Mouse (Mus musculus) T-cell, adult 2 months (primary cell): Measurements from ENCODE around the gene Msantd3.

ENCODE experiments used
- DNase-seq: peaks from one replicate; pipeline ENCODE4 v3.0.0; 2022; ENCODE audit warnings: low spot score

The Msantd3 gene

GRCm38 (mm10) chr4:48555729-48556128 lies 16.0 kb downstream of the Msantd3 start:
- DNase-seq = no peak

DNA sequence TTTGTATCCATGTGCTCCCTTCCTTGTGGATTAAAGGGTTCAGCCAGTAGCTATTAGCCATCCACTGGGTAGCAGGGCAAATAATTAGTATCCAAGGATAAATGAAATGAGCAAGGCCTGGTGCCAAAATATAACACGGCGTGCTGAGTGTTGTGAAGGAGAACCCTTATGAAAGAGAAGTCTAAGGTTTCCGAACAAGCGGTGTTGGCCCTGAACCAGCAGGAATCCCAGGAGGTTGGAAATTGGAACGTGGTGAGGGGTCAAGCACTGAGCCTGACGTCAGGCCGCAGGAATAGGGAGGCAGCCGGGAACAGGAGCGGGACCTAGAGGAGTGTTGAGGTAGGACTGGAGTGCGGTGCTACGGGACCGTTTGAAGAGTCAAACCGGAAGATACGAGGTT lies 19.9 kb downstream of the Msantd3 start:
- DNase-seq = no peak

DNA sequence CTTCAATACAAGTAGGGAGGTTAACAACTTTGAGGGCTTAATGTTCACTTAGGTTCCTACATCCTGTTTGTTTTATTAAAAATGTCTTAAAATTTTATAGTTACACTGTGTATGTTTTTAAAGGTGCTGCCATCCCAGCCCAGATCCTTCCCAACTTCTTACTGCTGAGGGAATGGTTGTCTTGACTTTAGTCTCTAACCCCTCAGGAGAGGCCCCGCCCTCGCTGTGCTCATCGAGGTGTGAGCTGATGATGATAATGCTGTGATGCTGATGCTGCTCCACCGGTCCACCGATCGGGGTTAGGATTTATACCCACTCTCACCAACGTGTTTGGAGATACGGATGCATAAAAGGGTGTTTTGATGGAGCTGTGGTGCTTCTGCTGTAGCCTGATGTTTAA lies 22.1 kb downstream of the Msantd3 start:
- no peak for DNase-seq

DNA sequence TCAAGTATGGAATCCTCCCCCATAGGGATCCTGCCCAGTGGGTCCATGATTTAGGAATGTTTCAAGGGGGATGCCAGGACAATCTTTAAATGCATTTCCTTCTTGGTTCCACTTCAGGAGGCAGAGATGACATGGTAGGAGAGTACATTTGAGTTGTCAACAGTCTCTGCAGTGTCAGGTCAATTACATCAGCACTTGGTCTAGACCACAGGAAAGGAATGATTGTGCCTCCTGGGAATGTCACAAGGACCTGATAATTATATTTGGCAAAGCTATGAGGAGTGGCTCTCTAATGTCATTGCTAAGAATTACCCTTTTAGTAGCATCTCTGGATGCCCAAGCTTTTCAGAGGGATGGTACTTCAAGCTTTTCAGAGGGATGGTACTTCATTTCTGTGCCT lies 25.2 kb downstream of the Msantd3 start:
- no peak for DNase-seq

DNA sequence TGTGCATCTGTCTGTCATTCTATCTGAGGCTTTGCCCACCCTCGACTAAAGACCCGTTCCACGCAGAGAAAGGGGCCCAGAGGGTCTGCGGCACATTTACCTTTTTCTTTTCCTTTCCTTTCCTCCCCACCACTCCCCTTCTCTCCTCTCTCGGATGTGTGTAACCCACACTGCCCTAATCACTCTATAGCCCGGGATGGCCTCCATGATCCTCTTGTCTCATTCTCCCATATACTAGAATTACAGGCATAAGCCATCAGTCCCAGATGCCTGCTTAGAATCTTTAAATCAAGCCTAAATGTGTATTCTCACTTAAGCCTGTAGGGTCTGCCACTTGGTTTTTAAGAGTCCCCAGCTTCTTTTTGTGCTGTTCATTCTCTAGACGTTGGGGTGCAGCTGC lies 36.6 kb downstream of the Msantd3 start:
- DNase-seq = no peak

GRCm38 (mm10) chr4:48577831-48578230 lies 38.1 kb downstream of the Msantd3 start:
- DNase-seq = no peak

DNA sequence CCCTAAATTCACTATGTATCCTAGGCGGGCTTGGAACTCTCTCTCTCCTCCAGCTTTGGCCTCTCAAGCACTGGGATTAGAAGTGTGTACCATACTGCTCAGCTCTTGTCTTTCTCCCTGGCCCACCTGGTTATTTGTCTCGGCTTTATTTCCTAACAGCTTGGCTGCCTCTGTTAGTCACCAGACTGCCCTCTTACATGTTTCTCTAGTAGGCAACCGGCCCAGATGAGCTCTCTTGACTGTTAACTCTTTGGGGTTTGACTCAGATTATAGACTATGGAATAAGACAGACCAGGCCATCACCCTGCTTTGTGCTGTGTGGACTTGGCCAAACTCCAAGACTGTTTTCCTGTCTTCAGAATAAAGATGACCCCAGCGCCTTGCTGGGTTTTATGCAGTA lies 38.7 kb downstream of the Msantd3 start:
- no peak for DNase-seq

- no peak for DNase-seq
Measured at GRCm38 (mm10) chr4:48579475-48580110, 39.9 kb downstream of the Msantd3 start.

- DNase-seq = no peak
Measured at GRCm38 (mm10) chr4:48581201-48581600, 41.5 kb downstream of the Msantd3 start.

- DNase-seq = no peak
Measured at GRCm38 (mm10) chr4:48581993-48582392, 42.3 kb downstream of the Msantd3 start.

- DNase-seq = no peak
Measured at GRCm38 (mm10) chr4:48582941-48583340, 43.2 kb downstream of the Msantd3 start.

GRCm38 (mm10) chr4:48584421-48585240 lies 44.9 kb downstream of the Msantd3 start, which contains the start of gene Tmeff1:
Gene Tmeff1, plus strand, starts transcription at chr4:48585174.
- DNase-seq = no peak

- DNase-seq = no peak
Measured at GRCm38 (mm10) chr4:48585241-48586098, 45.7 kb downstream of the Msantd3 start.

DNA sequence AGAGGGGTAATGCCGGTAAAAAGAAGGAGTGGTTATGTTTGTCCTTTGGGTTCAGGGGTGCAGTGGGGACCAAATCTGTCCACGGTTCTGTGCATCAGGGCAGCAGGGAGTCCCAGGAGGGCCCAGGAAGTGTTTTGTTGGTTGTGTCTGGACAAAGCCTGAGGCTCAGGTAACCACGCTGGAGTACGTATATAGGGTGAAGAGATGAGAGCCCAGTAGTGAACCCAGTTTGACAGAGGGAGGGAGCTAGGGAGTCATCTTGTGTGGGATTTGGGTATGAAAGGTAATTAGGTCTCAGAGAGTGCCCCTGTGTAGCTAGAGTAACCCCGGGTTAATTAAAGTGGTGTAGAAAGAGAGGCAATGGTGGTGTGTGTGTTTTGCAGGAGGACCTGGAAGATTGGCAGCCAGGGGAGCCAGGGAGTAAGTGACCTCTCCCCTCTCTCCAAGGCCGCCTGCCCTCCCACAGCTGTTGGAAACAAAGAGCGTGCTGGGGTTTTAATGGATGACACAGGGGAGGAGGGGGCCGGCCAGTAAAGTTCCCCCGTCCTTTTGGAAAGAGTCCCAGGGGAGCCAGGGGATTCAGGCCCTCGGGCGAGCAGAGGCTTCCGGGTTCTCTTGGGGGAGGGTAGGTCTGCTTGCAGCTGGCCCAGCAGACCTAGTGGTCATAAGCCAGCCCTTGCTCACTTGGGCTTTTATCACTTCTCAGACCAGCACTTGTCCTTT lies 46.5 kb downstream of the Msantd3 start:
- DNase-seq = no peak

DNA sequence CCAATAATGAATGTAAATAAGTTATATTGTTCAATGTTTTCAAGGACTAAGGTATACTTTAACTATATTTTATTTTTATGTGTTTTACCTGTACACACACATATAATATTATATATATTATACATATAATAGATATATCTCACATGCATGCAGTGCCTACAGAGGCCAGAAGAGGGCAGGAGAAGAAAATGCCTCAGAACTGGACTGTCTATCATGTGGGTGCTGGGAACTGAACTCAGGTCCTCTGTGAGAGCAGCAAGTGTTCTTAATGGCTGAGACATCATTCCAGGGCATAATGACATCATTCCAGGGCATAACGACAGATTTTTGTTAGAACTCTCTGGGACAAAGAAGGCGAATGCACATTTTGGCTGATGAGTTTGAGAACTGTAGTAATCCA lies 47.8 kb downstream of the Msantd3 start:
- no peak for DNase-seq

- DNase-seq = no peak
Measured at GRCm38 (mm10) chr4:48588576-48588975, 48.8 kb downstream of the Msantd3 start.

DNA sequence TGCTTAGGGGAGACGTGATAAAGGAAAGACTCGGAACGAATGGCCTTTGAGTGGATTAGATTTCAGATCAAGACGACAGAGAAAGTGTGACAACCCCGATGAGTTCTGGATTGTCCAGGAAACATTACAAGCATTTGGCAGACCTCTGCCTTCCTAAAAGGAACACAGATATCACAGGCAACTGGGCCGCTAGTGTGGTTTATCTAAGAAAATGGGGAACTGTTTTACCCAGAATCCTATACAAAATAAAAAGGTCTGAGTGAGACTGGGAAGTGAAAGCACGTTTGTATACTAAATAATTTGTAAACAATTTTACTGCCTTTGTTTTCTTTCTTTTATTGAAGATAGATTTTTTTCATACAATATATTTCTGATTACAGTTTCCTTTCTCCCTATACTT lies 51.1 kb downstream of the Msantd3 start:
- no peak for DNase-seq

DNA sequence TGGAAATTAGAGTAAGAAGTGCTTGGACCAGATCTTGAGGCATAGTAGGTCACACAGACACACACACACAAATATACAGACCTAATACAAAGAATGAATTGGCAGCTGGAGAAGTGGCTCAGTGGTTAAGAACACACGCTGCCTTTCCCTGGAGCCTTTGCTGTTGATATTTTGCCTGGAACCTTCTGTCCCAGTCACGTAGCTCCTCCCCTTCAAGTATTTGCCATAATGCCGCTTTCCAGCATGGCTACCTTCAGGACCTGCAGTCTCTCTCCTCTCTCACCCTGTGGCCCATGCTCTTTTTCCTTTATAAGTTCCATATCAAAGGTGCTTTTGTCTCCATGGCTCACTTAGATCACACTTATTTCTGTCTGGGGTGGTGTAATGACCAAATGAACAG lies 51.7 kb downstream of the Msantd3 start:
- no peak for DNase-seq

- DNase-seq = no peak
Measured at GRCm38 (mm10) chr4:48592328-48592727, 52.6 kb downstream of the Msantd3 start.

GRCm38 (mm10) chr4:48592844-48593243 lies 53.1 kb downstream of the Msantd3 start:
- no peak for DNase-seq

GRCm38 (mm10) chr4:48596111-48596510 lies 56.4 kb downstream of the Msantd3 start:
- DNase-seq = no peak

- no peak for DNase-seq
Measured at GRCm38 (mm10) chr4:48605650-48606049, 65.9 kb downstream of the Msantd3 start.
